Mouse (Mus musculus) cerebellum, adult 9-10 months (tissue): ENCODE results near the gene Il16.

Experiments
- DNase-seq: peaks from one replicate; pipeline ENCODE4 v3.0.0; 2022

The Il16 gene

DNA sequence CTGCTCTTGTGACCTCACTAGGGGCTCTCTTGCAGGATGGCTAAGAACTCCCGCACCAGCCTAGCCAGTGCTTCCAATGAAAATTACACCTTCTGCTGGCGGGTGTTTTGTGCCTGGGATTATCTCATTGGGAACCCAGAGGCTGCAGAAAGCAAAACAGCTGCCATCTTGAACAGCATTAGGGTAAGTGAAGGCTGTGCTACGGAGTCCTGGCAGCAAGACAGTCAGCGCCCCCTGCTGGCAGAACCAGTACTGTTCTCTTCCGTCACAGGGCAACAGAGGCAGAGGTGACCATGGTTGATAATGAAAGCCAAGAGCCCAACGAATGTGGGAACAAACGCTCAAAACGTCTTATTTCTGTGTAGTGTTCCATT lies 145.6 kb downstream of the Il16 start:
- peak; percentile 52 for DNase-seq

DNA sequence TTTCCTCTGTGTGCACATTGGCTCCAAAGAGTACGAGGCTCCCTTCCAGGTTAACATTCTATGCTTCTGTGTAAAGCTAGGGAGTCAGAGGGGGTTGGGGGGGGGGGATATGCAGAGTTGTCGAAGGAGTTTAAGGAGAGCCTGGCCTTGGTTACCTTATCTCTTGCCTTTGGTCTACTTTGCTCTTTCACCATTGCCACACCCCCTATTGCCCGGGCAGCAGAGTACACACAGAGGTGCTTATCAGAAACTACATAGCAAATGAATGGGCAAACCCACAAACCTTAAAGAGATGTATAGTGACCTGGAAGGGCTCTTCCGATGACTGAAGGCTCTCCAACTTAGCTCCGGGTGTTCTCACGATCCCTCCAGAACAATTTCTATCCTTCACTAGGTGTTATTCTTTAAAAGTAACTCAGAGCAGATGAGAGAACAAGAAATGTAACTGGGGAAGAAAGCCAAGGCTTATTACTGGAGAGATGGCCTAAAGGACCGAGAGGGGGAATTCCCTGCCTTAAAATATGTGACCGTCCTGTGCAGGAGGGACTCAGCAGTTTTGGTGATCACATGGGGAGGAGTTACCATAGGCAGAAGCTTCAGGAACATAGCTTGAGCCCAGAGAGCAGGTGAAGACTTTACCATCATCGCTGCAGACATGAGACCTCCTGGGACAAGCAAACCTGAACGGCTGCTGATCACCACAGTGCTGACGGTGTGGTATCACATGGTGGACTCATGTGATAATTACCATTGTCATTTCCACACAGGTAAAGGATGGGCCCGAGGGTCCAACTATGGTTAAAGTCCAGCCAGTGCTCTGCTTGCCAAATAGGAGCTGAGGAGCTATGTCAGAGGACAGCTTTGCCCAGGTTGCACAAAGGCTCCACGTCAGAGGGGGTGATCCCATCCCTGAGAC lies 146.3 kb downstream of the Il16 start:
- no peak for DNase-seq

DNA sequence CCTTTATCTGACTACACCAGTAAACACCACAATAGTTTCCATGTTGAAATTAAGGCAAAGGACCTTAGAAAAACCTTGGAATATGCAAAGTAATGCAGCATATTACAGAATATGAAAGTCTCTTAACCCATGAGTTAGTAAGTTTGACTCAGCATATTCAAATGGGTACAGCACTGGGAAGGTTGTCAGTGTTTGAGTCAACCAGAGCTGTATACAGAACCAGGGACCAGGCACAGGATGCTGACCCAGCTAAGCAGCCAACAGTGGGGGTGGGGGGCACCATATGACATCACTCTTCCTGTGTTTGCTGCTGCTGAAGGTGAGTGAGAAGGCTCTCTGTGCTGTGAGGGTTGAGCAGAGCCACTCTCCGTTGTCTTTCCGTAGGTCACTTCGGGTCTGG lies 148.5 kb downstream of the Il16 start:
- DNase-seq, result no peak

DNA sequence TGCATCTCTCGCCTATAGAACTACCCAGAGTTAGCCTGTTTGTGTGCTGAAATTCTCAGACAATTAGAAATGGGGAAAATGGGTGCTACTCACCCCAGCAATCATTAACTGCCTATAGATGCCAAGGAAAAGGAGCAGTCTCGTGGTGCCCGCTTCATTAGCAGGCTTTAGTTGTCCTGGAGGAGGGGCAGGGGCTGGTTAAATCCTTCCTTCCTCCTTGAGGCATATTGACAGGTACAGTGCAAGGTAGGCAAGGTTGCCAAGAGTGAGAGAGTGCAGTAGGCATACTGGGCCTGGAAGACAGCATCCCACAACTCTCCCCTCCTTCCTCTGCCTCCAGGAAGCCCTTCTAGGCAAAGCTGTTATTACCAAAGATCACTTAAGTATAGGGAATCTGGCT lies 151.5 kb downstream of the Il16 start:
- no peak for DNase-seq
